Mouse (Mus musculus) lung, postnatal 0 days (tissue): ENCODE measurements around the gene Prr14l.

Source experiments
- CTCF ChIP-seq: IDR thresholded peaks from 2 replicates; pipeline ENCODE4 v1.5.1; 2016; ENCODE audit warnings: antibody characterized with exemption, mild to moderate bottlenecking
- EP300 ChIP-seq: IDR thresholded peaks from 2 replicates; pipeline ENCODE4 v1.6.1; 2016; ENCODE audit warnings: antibody characterized with exemption, mild to moderate bottlenecking, control low read depth

DNA sequence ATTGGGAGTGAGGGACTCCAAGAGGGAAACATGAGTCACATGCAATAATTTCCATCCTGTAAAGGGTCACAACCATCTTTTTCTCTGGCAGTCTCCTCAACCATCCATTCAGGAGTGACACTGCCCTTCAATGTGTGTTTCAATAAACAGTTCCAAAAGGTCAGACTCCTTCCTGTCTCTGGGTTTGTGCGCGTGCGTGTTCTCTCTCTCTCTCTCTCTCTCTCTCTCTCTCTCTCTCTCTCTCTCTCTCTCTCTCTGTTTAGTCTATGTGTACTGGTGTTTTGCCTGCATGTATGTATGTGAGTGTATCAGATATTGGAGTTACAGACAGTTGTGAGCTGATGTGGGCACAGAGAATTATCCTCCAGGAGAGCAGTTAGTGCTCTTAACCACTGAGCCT, 87.1 kb downstream of the Prr14l start:
- TF ChIP-seq EP300 (no peak), CTCF (no peak)
